Mouse (Mus musculus) embryonic facial prominence, embryonic 11.5 days (tissue): ENCODE data around the gene Rtn4. TPM values are rescaled to one million over a fixed set of nuclear protein-coding genes. Genes with fewer than 3 reads are reported as not detected.
A peak's percentile ranks its signal among the peaks of the same experiment; 100 is the strongest.

ENCODE experiments used
- ATAC-seq: fragments of 200-750 bp; cut with Nextera tagmentation; replicated peaks from 2 replicates; pipeline ENCODE4 v1.8.0; 2017; ENCODE audit warnings: low read depth; ENCODE audit not compliant: insufficient number of reproducible peaks, low FRiP score, low TSS enrichment
- DNase-seq: peaks from one replicate; pipeline ENCODE4 v3.0.0-alpha.2; 2015; ENCODE audit warnings: low spot score
- H3K27ac ChIP-seq: fragments of 300-500 bp; sonication (generic); replicated peaks from 2 replicates; pipeline ENCODE4 v1.5.1; 2014; ENCODE audit warnings: mild to moderate bottlenecking, low read depth, low read length, control low read depth
- H3K27me3 ChIP-seq: fragments of 300-500 bp; sonication (generic); 2 replicates; pipeline ENCODE4 v1.6.1; 2014; ENCODE audit warnings: mild to moderate bottlenecking, low read length, moderate library complexity, mixed read lengths; ENCODE audit not compliant: control insufficient read depth, insufficient read depth
- H3K36me3 ChIP-seq: fragments of 300-500 bp; sonication (generic); replicated peaks from 2 replicates; pipeline ENCODE4 v1.6.1; 2014; ENCODE audit warnings: low read depth, mild to moderate bottlenecking, low read length, moderate library complexity, mixed read lengths; ENCODE audit not compliant: control insufficient read depth, insufficient read depth
- H3K4me1 ChIP-seq: fragments of 300-500 bp; sonication (generic); 2 replicates; pipeline ENCODE4 v1.6.1; 2014; ENCODE audit warnings: low read length, mixed read lengths; ENCODE audit not compliant: control insufficient read depth, insufficient read depth
- H3K4me2 ChIP-seq: fragments of 300-500 bp; sonication (generic); 2 replicates; pipeline ENCODE4 v1.6.1; 2014; ENCODE audit warnings: low read depth, mild to moderate bottlenecking, control low read depth, low read length, moderate library complexity
- H3K4me3 ChIP-seq: fragments of 300-500 bp; sonication (generic); 2 replicates; pipeline ENCODE4 v1.5.1; 2014; ENCODE audit warnings: low read depth, low read length, control low read depth
- H3K9ac ChIP-seq: fragments of 300-500 bp; sonication (generic); replicated peaks from 2 replicates; pipeline ENCODE4 v1.6.1; 2014; ENCODE audit warnings: mild to moderate bottlenecking, control low read depth, low read length
- H3K9me3 ChIP-seq: fragments of 300-500 bp; sonication (generic); replicated peaks from 2 replicates; pipeline ENCODE4 v1.6.1; 2016; ENCODE audit warnings: mild to moderate bottlenecking, low read length, inconsistent platforms, mixed read lengths; ENCODE audit not compliant: control insufficient read depth
- WGBS: fragments of 180-500 bp; shearing (Covaris S2); extraction: QIAGEN DNeasy Blood & Tissue Kit; methylation state at CpG from one replicate; pipeline ENCODE4 v1.1.7; 2014; 5-methylcytosine and 5-hydroxymethylcytosine counted together
- polyA plus RNA-seq: library from polyadenylated mRNA; unstranded; fragments of >200 nt; fragmentation: Nextera tagmentation; extraction: Ambion mirVana; gene quantifications from 2 replicates; pipeline ENCODE4 v1.2.1, GENCODE M21; 2014

Gene Rtn4
- polyA plus RNA-seq, 1 experiment from 2014 or later = 75.1 TPM

GRCm38 (mm10) chr11:29693576-29694410 lies 1.0 kb downstream of the Rtn4 start:
- peak; percentile 93 for ATAC-seq
- peak overlapping the region; percentile 98 for H3K27ac ChIP-seq
- peak overlapping the region; percentile 98 for H3K9ac ChIP-seq
- 0% methylated on average over 52 of the region's 53 CpGs for WGBS
- no peaks in the 10 kb centered on the region for H3K9me3 ChIP-seq
- peak overlapping the region; percentile 32 for H3K4me2 ChIP-seq
- H3K4me3 ChIP-seq = peak overlapping the region; percentile 97
- H3K4me1 ChIP-seq = no peaks in the 10 kb centered on the region
- no peaks in the 10 kb centered on the region for H3K27me3 ChIP-seq
- no peaks in the 10 kb centered on the region for H3K36me3 ChIP-seq
- peak; percentile 90 for DNase-seq

GRCm38 (mm10) chr11:29694754-29695153 lies 2.0 kb downstream of the Rtn4 start:
- Histone ChIP-seq H3K36me3 (no peaks in the 10 kb centered on the region), H3K27me3 (no peaks in the 10 kb centered on the region), H3K9ac (no peak overlapping the region), H3K4me2 (no peak overlapping the region), H3K27ac (no peak overlapping the region), H3K4me1 (no peaks in the 10 kb centered on the region), H3K4me3 (no peak overlapping the region), H3K9me3 (no peaks in the 10 kb centered on the region)
- ATAC-seq (no peak), DNase-seq (no peak)

- Histone ChIP-seq H3K4me1 (no peaks in the 10 kb centered on the region), H3K9ac (no peak overlapping the region), H3K4me2 (no peak overlapping the region), H3K4me3 (no peak overlapping the region), H3K36me3 (no peaks in the 10 kb centered on the region; the same call in 1 of the 2 replicates), H3K27ac (no peak overlapping the region), H3K9me3 (no peaks in the 10 kb centered on the region), H3K27me3 (no peaks in the 10 kb centered on the region)
- no peak for ATAC-seq
- WGBS = 87% methylated on average over 3 of the region's 3 CpGs
- no peak for DNase-seq
Measured at GRCm38 (mm10) chr11:29702721-29703120, 10.0 kb downstream of the Rtn4 start.

- DNase-seq (no peak), ATAC-seq (no peak)
- Histone ChIP-seq H3K4me3 (no peak overlapping the region), H3K36me3 (no peaks in the 10 kb centered on the region; the same call in 1 of the 2 replicates), H3K4me1 (no peaks in the 10 kb centered on the region), H3K27me3 (no peaks in the 10 kb centered on the region), H3K9ac (no peak overlapping the region), H3K27ac (no peak overlapping the region), H3K9me3 (no peaks in the 10 kb centered on the region), H3K4me2 (no peak overlapping the region)
Measured at GRCm38 (mm10) chr11:29705263-29705662, 12.5 kb downstream of the Rtn4 start.

GRCm38 (mm10) chr11:29706845-29707244 lies 14.1 kb downstream of the Rtn4 start:
- no peaks in the 10 kb centered on the region for H3K27me3 ChIP-seq
- H3K4me2 ChIP-seq = no peak overlapping the region
- no peaks in the 10 kb centered on the region for H3K9me3 ChIP-seq
- 92% methylated on average over 4 of the region's 4 CpGs for WGBS
- H3K4me3 ChIP-seq = no peak overlapping the region
- H3K36me3 ChIP-seq = no peaks in the 10 kb centered on the region; the same call in 1 of the 2 replicates
- H3K27ac ChIP-seq = no peak overlapping the region
- DNase-seq (no peak), ATAC-seq (no peak)
- H3K9ac ChIP-seq = no peak overlapping the region
- H3K4me1 ChIP-seq = no peaks in the 10 kb centered on the region

GRCm38 (mm10) chr11:29709512-29709911 lies 16.8 kb downstream of the Rtn4 start:
- no peaks in the 10 kb centered on the region for H3K9me3 ChIP-seq
- H3K27me3 ChIP-seq = no peaks in the 10 kb centered on the region
- H3K27ac ChIP-seq = no peak overlapping the region
- no peak overlapping the region for H3K4me3 ChIP-seq
- H3K4me2 ChIP-seq = no peak overlapping the region
- no peaks in the 10 kb centered on the region for H3K4me1 ChIP-seq
- H3K36me3 ChIP-seq = no peaks in the 10 kb centered on the region; the same call in 1 of the 2 replicates
- H3K9ac ChIP-seq = no peak overlapping the region
- no peak for ATAC-seq
- DNase-seq = no peak

GRCm38 (mm10) chr11:29714114-29714513 lies 21.4 kb downstream of the Rtn4 start:
- WGBS = 95% methylated on average over 7 of the region's 7 CpGs
- Histone ChIP-seq H3K4me2 (no peak overlapping the region), H3K9me3 (no peaks in the 10 kb centered on the region), H3K36me3 (no peaks in the 10 kb centered on the region), H3K4me1 (no peaks in the 10 kb centered on the region), H3K4me3 (no peak overlapping the region), H3K27ac (no peak overlapping the region), H3K27me3 (no peaks in the 10 kb centered on the region), H3K9ac (no peak overlapping the region)
- no peak for DNase-seq
- ATAC-seq = no peak

- ATAC-seq (no peak), DNase-seq (peak; percentile 36)
- H3K27me3 ChIP-seq = no peaks in the 10 kb centered on the region
- no peaks in the 10 kb centered on the region for H3K36me3 ChIP-seq
- WGBS = 100% methylated on average over 2 of the region's 2 CpGs
- no peaks in the 10 kb centered on the region for H3K4me1 ChIP-seq
- no peak overlapping the region for H3K9ac ChIP-seq
- no peak overlapping the region for H3K27ac ChIP-seq
- H3K9me3 ChIP-seq = no peaks in the 10 kb centered on the region
- no peak overlapping the region for H3K4me2 ChIP-seq
- no peak overlapping the region for H3K4me3 ChIP-seq
Measured at GRCm38 (mm10) chr11:29714789-29715188, 22.0 kb downstream of the Rtn4 start.
